Mouse (Mus musculus): ENCODE measurements around the gene Trpc4ap.
A peak's percentile ranks its signal among the peaks of the same experiment; 100 is the strongest.

DNA sequence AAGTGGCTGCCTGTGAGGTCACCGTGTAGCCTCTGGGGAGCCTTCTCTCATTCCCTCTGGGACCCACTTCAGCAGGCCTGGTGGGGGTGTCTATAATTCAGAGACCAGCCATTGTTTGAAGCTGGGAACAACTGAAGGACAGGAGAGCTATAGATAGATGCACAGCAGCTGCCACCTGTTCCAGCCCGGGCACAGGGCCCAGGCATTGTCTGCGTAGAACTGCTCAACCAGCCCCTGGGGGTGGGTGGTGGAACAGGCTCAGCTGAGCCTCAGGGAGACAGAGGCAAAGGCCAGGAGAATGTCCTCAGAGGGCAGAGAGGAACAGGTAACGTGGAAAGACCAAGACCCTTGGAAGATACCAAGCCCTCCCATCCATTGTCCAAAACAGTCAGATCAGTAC is 85.8 kb downstream of the Trpc4ap start:
- TF ChIP-seq CTCF (IDR thresholded peaks at IDR 0.05; ENCODE audit: borderline replicate concordance, insufficient read depth, low read depth, low read length), result 0 out of 2 replicates have a peak, but pooled peaks have one; percentile 23
- no peak for TF ChIP-seq POLR2A (IDR thresholded peaks at IDR 0.05; ENCODE audit: borderline replicate concordance, insufficient read depth, low read length)
